Mouse (Mus musculus): ENCODE results near the gene Mrps27.
"Not testable (repeated sequence)": the region's sequence is repeated elsewhere in the genome, so short reads cannot be mapped to it uniquely, and the experiment has no call there.

Mrps27 gene

GRCm38 (mm10) chr13:99344599-99345575, at the start of gene Mrps27, which contains the start of gene Ptcd2:
Gene Mrps27 (plus strand): TSS chr13:99344786.
Gene Ptcd2 (minus strand): TSS chr13:99344705.
- peak; percentile 97 for DNase-seq

- DNase-seq: no peak
Observed at GRCm38 (mm10) chr13:99299921-99300320, 44.7 kb upstream of the Mrps27 start.

GRCm38 (mm10) chr13:99303846-99304245, 40.7 kb upstream of the Mrps27 start:
- DNase-seq: no peak

GRCm38 (mm10) chr13:99304365-99304764, 40.2 kb upstream of the Mrps27 start:
- no peak for DNase-seq

- no peak for DNase-seq
Observed at GRCm38 (mm10) chr13:99305186-99305585, 39.4 kb upstream of the Mrps27 start.

- no peak for DNase-seq
Observed at GRCm38 (mm10) chr13:99306164-99306563, 38.4 kb upstream of the Mrps27 start.

GRCm38 (mm10) chr13:99307930-99308359, 36.6 kb upstream of the Mrps27 start:
- DNase-seq: no peak

- DNase-seq: no peak
Observed at GRCm38 (mm10) chr13:99308393-99308792, 36.2 kb upstream of the Mrps27 start.

GRCm38 (mm10) chr13:99314098-99314497, 30.5 kb upstream of the Mrps27 start:
- no peak for DNase-seq

GRCm38 (mm10) chr13:99314657-99315181, 29.9 kb upstream of the Mrps27 start:
- no peak for DNase-seq

- no peak for DNase-seq
Observed at GRCm38 (mm10) chr13:99316366-99316765, 28.2 kb upstream of the Mrps27 start.

- DNase-seq: peak; percentile 17
Observed at GRCm38 (mm10) chr13:99317058-99317457, 27.5 kb upstream of the Mrps27 start.

GRCm38 (mm10) chr13:99320453-99320852, 24.1 kb upstream of the Mrps27 start:
- no peak for DNase-seq

GRCm38 (mm10) chr13:99322915-99323314, 21.7 kb upstream of the Mrps27 start:
- DNase-seq: not testable (repeated sequence)

- no peak for DNase-seq
Observed at GRCm38 (mm10) chr13:99323632-99324336, 20.8 kb upstream of the Mrps27 start.

GRCm38 (mm10) chr13:99324337-99324685, 20.3 kb upstream of the Mrps27 start:
- not testable (repeated sequence) for DNase-seq

- DNase-seq: no peak
Observed at GRCm38 (mm10) chr13:99331255-99331654, 13.3 kb upstream of the Mrps27 start.

GRCm38 (mm10) chr13:99337510-99337909, 7.1 kb upstream of the Mrps27 start:
- DNase-seq: no peak

GRCm38 (mm10) chr13:99341504-99341903, 3.1 kb upstream of the Mrps27 start:
- DNase-seq: no peak

GRCm38 (mm10) chr13:99343876-99344598, 549 bp upstream of the Mrps27 start:
- no peak for DNase-seq

- DNase-seq: no peak
Observed at GRCm38 (mm10) chr13:99350009-99350408, 5.4 kb downstream of the Mrps27 start.

GRCm38 (mm10) chr13:99351186-99351585, 6.6 kb downstream of the Mrps27 start:
- DNase-seq: no peak

GRCm38 (mm10) chr13:99351596-99351995, 7.0 kb downstream of the Mrps27 start:
- no peak for DNase-seq

All from cerebellum, adult 11 months (tissue).